Mouse (Mus musculus) liver, embryonic 14.5 days (tissue): ENCODE results near the gene Cd200.

Experiments used
- CTCF ChIP-seq: IDR thresholded peaks from 2 replicates; pipeline ENCODE4 v1.5.1; 2016; ENCODE audit warnings: antibody characterized with exemption, low read depth, control low read depth
- EP300 ChIP-seq: IDR thresholded peaks from 2 replicates; pipeline ENCODE4 v1.6.1; 2016; ENCODE audit warnings: antibody characterized with exemption, low read depth

GRCm38 (mm10) chr16:45397440-45397839 is 11.4 kb downstream of the Cd200 start:
- no peak for TF ChIP-seq CTCF
- TF ChIP-seq EP300, result no peak
